Mouse (Mus musculus) kidney, adult 2 months (tissue): ENCODE measurements around the gene Rtn4ip1.

Source experiments
- CTCF ChIP-seq: fragments of 200-500 bp; conservative IDR thresholded peaks from 2 replicates; pipeline ENCODE4 v1.5.1; 2011; ENCODE audit warnings: low read depth, mild to moderate bottlenecking, control low read depth, low read length, moderate library complexity, mixed read lengths; ENCODE audit not compliant: insufficient read depth, insufficient read length
- POLR2A ChIP-seq: fragments of 200-500 bp; IDR thresholded peaks from one replicate; pipeline ENCODE4 v1.6.1; 2011; ENCODE audit warnings: low read depth, low read length, control low read depth

- TF ChIP-seq CTCF = no peak
- TF ChIP-seq POLR2A = no peak
Measured at GRCm38 (mm10) chr10:43910873-43911142, 9.2 kb downstream of the Rtn4ip1 start.
